Comparison of ENCODE assay signal across 8 mouse cellular contexts in genomic region chr7:101932551-101932950, GRCm38 (mm10). TPM values are rescaled to one million over a fixed set of nuclear protein-coding genes. Genes with fewer than 3 reads are reported as not detected.
DNase-seq lines count a peak whose midpoint lies in the region; ATAC-seq and TF ChIP-seq lines count a peak whose summit lies in the region.

No protein-coding gene starts in this region.

- ATAC-seq in kidney, postnatal 0 days (replicated peaks; ENCODE audit: low FRiP score, low read depth): no peak
- ATAC-seq in embryonic facial prominence, embryonic 14.5 days (ENCODE audit: low read depth): no peak
- ATAC-seq in intestine, embryonic 15.5 days: no peak
- no peak for ATAC-seq in midbrain, postnatal 0 days (ENCODE audit: low FRiP score)

- no peaks in the 10 kb centered on the region for H3K27me3 ChIP-seq in kidney, postnatal 0 days (ENCODE audit: insufficient read depth, low read length)
- H3K27me3 ChIP-seq in embryonic facial prominence, embryonic 14.5 days (replicated peaks; ENCODE audit: control insufficient read depth, insufficient read depth, low read length): no peaks in the 10 kb centered on the region
- H3K27me3 ChIP-seq in intestine, embryonic 15.5 days (replicated peaks): no peaks in the 10 kb centered on the region
- no peaks in the 10 kb centered on the region for H3K27me3 ChIP-seq in midbrain, postnatal 0 days (ENCODE audit: insufficient read depth, low read length)

- no peak overlapping the region for H3K4me3 ChIP-seq in kidney, postnatal 0 days (replicated peaks; ENCODE audit: low read depth, low read length)
- H3K4me3 ChIP-seq in embryonic facial prominence, embryonic 14.5 days (ENCODE audit: low read depth, low read length): peak overlapping the region; percentile 90
- H3K4me3 ChIP-seq in intestine, embryonic 15.5 days (replicated peaks): no peak overlapping the region; the same call in 1 of the 2 replicates
- no peak overlapping the region for H3K4me3 ChIP-seq in midbrain, postnatal 0 days (ENCODE audit: low read depth, low read length)

- TF ChIP-seq CTCF in kidney, postnatal 0 days (IDR thresholded peaks at IDR 0.05; ENCODE audit: low read depth): no peak
- no peak for TF ChIP-seq CTCF in midbrain, postnatal 0 days (IDR thresholded peaks at IDR 0.05)

- 84% methylated on average over 1 of the region's 1 CpGs for WGBS in kidney, postnatal 0 days
- 77% methylated on average over 1 of the region's 1 CpGs for WGBS in embryonic facial prominence, embryonic 14.5 days
- 63% methylated on average over 1 of the region's 1 CpGs for WGBS in intestine, embryonic 15.5 days
- 84% methylated on average over 1 of the region's 1 CpGs for WGBS in midbrain, postnatal 0 days

- no peak overlapping the region for H3K27ac ChIP-seq in kidney, postnatal 0 days
- no peak overlapping the region for H3K27ac ChIP-seq in embryonic facial prominence, embryonic 14.5 days (replicated peaks; ENCODE audit: low read depth, low read length)
- H3K27ac ChIP-seq in intestine, embryonic 15.5 days: no peak overlapping the region
- H3K27ac ChIP-seq in midbrain, postnatal 0 days (ENCODE audit: low read depth, low read length): no peak overlapping the region

- no peak overlapping the region for H3K9ac ChIP-seq in kidney, postnatal 0 days (ENCODE audit: low read depth, low read length)
- no peak overlapping the region for H3K9ac ChIP-seq in embryonic facial prominence, embryonic 14.5 days (ENCODE audit: low read depth, low read length)
- H3K9ac ChIP-seq in intestine, embryonic 15.5 days: no peak overlapping the region
- H3K9ac ChIP-seq in midbrain, postnatal 0 days (replicated peaks; ENCODE audit: low read length, poor library complexity, severe bottlenecking): no peak overlapping the region

- no peaks in the 10 kb centered on the region for H3K9me3 ChIP-seq in kidney, postnatal 0 days (replicated peaks; ENCODE audit: low read length)
- no peaks in the 10 kb centered on the region for H3K9me3 ChIP-seq in embryonic facial prominence, embryonic 14.5 days (ENCODE audit: control insufficient read depth, low read length)
- H3K9me3 ChIP-seq in intestine, embryonic 15.5 days: no peaks in the 10 kb centered on the region
- H3K9me3 ChIP-seq in midbrain, postnatal 0 days (ENCODE audit: low read length): no peaks in the 10 kb centered on the region

- H3K36me3 ChIP-seq in kidney, postnatal 0 days (ENCODE audit: insufficient read depth, low read length): no peaks in the 10 kb centered on the region
- no peaks in the 10 kb centered on the region for H3K36me3 ChIP-seq in embryonic facial prominence, embryonic 14.5 days (ENCODE audit: control insufficient read depth, insufficient read depth, low read length)
- H3K36me3 ChIP-seq in intestine, embryonic 15.5 days: no peaks in the 10 kb centered on the region
- no peaks in the 10 kb centered on the region for H3K36me3 ChIP-seq in midbrain, postnatal 0 days (ENCODE audit: insufficient read depth, low read length)

- no peaks in the 10 kb centered on the region; the same call in 1 of the 2 replicates for H3K4me1 ChIP-seq in kidney, postnatal 0 days (replicated peaks; ENCODE audit: insufficient read depth, low read length)
- H3K4me1 ChIP-seq in embryonic facial prominence, embryonic 14.5 days (ENCODE audit: control insufficient read depth, insufficient read depth, low read length): peaks cover 4% of the 10 kb centered on the region; the same call in 1 of the 2 replicates
- peaks cover 7% of the 10 kb centered on the region for H3K4me1 ChIP-seq in intestine, embryonic 15.5 days (replicated peaks)
- peaks cover 3% of the 10 kb centered on the region; the same call in 1 of the 2 replicates for H3K4me1 ChIP-seq in midbrain, postnatal 0 days (ENCODE audit: insufficient read depth, low read length)

- no peak for DNase-seq in kidney, postnatal 0 days (ENCODE audit: low spot score)
- DNase-seq in kidney, postnatal 25 days: no peak
- DNase-seq in embryonic facial prominence, embryonic 14.5 days (ENCODE audit: low spot score): no peak
- DNase-seq in midbrain, postnatal 0 days (ENCODE audit: low spot score): no peak
- no peak for DNase-seq in adrenal gland, postnatal 25 days
- no peak for DNase-seq in right cerebral cortex, postnatal 25 days
- no peak for DNase-seq in spleen, adult 18-20 months

- peak overlapping the region; percentile 76; the same call in 1 of the 2 replicates for H3K4me2 ChIP-seq in kidney, postnatal 0 days (ENCODE audit: low read length)
- peak overlapping the region; percentile 74 for H3K4me2 ChIP-seq in embryonic facial prominence, embryonic 14.5 days (ENCODE audit: low read depth, low read length)
- peak overlapping the region; percentile 68 for H3K4me2 ChIP-seq in intestine, embryonic 15.5 days (replicated peaks)
- H3K4me2 ChIP-seq in midbrain, postnatal 0 days (ENCODE audit: low read depth, low read length, poor library complexity, severe bottlenecking): peak overlapping the region; percentile 81; the same call in 1 of the 2 replicates

RNA-seq across cellular contexts. Expression of gene Lrrc51, which starts 1.1 kb away (rescaled TPM):
- polyA plus RNA-seq in kidney, postnatal 0 days (2015; fragmentation: Nextera tagmentation; extraction: Ambion mirVana): 9.6 and 11.4 TPM in 2 replicates
- polyA plus RNA-seq in embryonic facial prominence, embryonic 14.5 days (2014; fragmentation: Nextera tagmentation; extraction: Ambion mirVana): 9.3 and 14.2 TPM in 2 replicates
- 6.7 and 9.2 TPM in 2 replicates for polyA plus RNA-seq in intestine, embryonic 15.5 days (2015; fragmentation: Nextera tagmentation; extraction: Ambion mirVana)
- 3.7 and 6.9 TPM in 2 replicates for total RNA-seq in midbrain, postnatal 0 days (2014; rRNA removed)
- 7.0 TPM in 2 replicates for polyA plus RNA-seq in midbrain, postnatal 0 days (2015; fragmentation: Nextera tagmentation; extraction: Ambion mirVana)
- total RNA-seq in adrenal gland, postnatal 25 days (2021): 13.3 and 17.2 TPM in 2 replicates

RNA-seq across cellular contexts. Expression of gene Numa1, which starts 1.4 kb away (rescaled TPM):
- polyA plus RNA-seq in kidney, postnatal 0 days (2015; fragmentation: Nextera tagmentation; extraction: Ambion mirVana): 41.7 and 45.9 TPM in 2 replicates
- 88.9 and 97.8 TPM in 2 replicates for polyA plus RNA-seq in embryonic facial prominence, embryonic 14.5 days (2014; fragmentation: Nextera tagmentation; extraction: Ambion mirVana)
- 54.6 and 55.5 TPM in 2 replicates for polyA plus RNA-seq in intestine, embryonic 15.5 days (2015; fragmentation: Nextera tagmentation; extraction: Ambion mirVana)
- total RNA-seq in midbrain, postnatal 0 days (2014; rRNA removed): 64.4 and 74.0 TPM in 2 replicates
- 17.9 and 20.6 TPM in 2 replicates for polyA plus RNA-seq in midbrain, postnatal 0 days (2015; fragmentation: Nextera tagmentation; extraction: Ambion mirVana)
- total RNA-seq in adrenal gland, postnatal 25 days (2021): 168 and 210 TPM in 2 replicates

RNA-seq across cellular contexts. Expression of gene Tomt, which starts 26.4 kb away (rescaled TPM):
- polyA plus RNA-seq in kidney, postnatal 0 days (2015; fragmentation: Nextera tagmentation; extraction: Ambion mirVana): 0.13 and 0.34 TPM in 2 replicates
- polyA plus RNA-seq in embryonic facial prominence, embryonic 14.5 days (2014; fragmentation: Nextera tagmentation; extraction: Ambion mirVana): 0.22 and 0.37 TPM in 2 replicates
- polyA plus RNA-seq in intestine, embryonic 15.5 days (2015; fragmentation: Nextera tagmentation; extraction: Ambion mirVana): 0.29 and 0.38 TPM in 2 replicates
- total RNA-seq in midbrain, postnatal 0 days (2014; rRNA removed): 0.38 TPM in 1 of 2 replicates, not detected in the other
- 0.23 and 0.32 TPM in 2 replicates for polyA plus RNA-seq in midbrain, postnatal 0 days (2015; fragmentation: Nextera tagmentation; extraction: Ambion mirVana)
- not detected in 2 replicates for total RNA-seq in adrenal gland, postnatal 25 days (2021)

RNA-seq across cellular contexts. Expression of gene Lamtor1, which starts 26.8 kb away (rescaled TPM):
- polyA plus RNA-seq in kidney, postnatal 0 days (2015; fragmentation: Nextera tagmentation; extraction: Ambion mirVana): 164 and 165 TPM in 2 replicates
- 147 and 160 TPM in 2 replicates for polyA plus RNA-seq in embryonic facial prominence, embryonic 14.5 days (2014; fragmentation: Nextera tagmentation; extraction: Ambion mirVana)
- 184 and 199 TPM in 2 replicates for polyA plus RNA-seq in intestine, embryonic 15.5 days (2015; fragmentation: Nextera tagmentation; extraction: Ambion mirVana)
- 114 and 127 TPM in 2 replicates for total RNA-seq in midbrain, postnatal 0 days (2014; rRNA removed)
- polyA plus RNA-seq in midbrain, postnatal 0 days (2015; fragmentation: Nextera tagmentation; extraction: Ambion mirVana): 159 and 180 TPM in 2 replicates
- 99.9 and 103 TPM in 2 replicates for total RNA-seq in adrenal gland, postnatal 25 days (2021)
